Mouse (Mus musculus) neural tube, embryonic 10.5 days (tissue): ENCODE measurements around the gene Hsf5.

ENCODE experiments used
- DNase-seq: peaks from one replicate; pipeline ENCODE4 v3.0.0-alpha.2; 2017; ENCODE audit warnings: low spot score; ENCODE audit errors: extremely low spot score

Hsf5 gene

GRCm38 (mm10) chr11:87687246-87688225 is 70.6 kb downstream of the Hsf5 start:
- DNase-seq = no peak

- DNase-seq = no peak
These were observed 71.7 kb downstream of the Hsf5 start for GRCm38 (mm10) chr11:87688478-87689203.

DNA sequence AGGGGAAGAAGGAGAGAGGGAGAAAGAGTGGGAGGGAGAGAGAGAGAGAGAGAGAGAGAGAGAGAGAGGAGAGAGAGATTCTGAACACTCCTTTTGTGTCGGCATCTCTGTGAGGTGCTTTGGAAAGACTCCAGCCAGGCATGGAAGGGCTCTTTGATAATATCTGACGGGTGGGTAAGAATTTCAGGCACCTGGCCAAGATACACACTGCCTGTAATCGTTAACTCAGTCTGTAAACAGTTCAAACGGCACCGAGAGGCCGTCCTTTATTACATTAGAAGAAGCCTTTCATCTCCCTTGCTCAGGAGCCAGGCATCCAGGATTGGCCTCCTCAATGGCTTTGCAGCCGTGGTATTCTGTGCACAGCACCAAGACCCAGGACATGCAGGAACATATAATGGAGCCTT is 72.4 kb downstream of the Hsf5 start:
- no peak for DNase-seq

- DNase-seq = no peak
These were observed 73.2 kb downstream of the Hsf5 start for GRCm38 (mm10) chr11:87690054-87690740.

GRCm38 (mm10) chr11:87697131-87697682 is 80.2 kb downstream of the Hsf5 start:
- DNase-seq = no peak

DNA sequence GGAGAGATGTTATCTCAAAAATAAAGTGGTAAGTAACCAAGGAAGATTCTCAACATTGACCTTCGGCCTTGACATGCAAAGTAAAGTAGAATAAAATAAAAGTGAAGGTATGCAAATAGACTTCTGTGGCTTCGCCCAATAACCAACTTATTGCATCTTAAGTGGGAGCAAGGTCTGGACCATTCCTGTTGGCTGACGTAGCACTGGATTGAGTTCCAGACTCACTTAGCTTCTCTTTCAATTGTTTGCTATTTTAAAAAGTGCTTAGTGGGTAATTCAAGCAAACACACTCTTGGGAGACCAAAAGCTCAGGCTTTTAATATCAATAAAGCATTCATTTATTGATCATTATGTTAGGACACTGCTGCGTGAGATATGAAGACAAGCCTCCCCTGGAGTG is 81.2 kb downstream of the Hsf5 start:
- no peak for DNase-seq

DNA sequence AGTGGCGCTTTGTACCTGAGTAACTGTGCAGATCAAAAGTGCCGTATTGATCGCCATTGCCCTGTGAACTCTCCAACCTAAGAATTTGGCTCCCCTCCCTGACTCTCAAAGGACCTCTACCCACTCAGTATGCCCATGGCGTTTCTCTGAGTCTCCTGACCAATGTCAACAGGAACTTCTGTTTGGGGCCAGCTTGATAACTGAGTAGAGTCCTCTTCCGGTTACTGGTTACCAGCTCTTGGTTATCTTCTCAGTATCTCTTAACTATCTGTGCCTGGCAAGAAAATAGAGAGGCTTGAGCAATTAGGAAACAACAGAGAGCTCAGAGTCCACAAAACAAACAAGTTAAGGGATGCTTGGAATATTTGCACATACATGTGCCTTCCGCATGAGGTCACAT is 84.1 kb downstream of the Hsf5 start:
- no peak for DNase-seq

GRCm38 (mm10) chr11:87701877-87702620 is 85.1 kb downstream of the Hsf5 start:
- no peak for DNase-seq

DNA sequence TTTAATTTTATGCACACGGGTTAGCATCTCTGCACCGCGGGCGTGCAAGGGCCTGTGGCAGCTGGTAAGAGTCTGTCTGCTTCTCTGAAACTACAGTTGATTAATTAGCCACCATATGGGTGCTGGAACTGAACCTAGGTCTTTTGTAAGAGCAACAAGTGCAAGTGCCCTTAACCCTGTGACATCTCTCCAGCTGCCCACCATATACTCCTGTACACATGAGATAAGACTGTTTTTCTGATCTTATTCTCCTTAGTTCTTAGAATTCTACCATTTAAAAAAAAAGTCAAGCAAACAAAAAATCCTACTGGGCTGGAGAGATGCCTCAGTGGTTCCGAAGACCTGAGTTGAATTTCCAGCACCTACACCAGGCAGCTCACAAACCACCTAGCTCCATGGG is 86.7 kb downstream of the Hsf5 start:
- no peak for DNase-seq

DNA sequence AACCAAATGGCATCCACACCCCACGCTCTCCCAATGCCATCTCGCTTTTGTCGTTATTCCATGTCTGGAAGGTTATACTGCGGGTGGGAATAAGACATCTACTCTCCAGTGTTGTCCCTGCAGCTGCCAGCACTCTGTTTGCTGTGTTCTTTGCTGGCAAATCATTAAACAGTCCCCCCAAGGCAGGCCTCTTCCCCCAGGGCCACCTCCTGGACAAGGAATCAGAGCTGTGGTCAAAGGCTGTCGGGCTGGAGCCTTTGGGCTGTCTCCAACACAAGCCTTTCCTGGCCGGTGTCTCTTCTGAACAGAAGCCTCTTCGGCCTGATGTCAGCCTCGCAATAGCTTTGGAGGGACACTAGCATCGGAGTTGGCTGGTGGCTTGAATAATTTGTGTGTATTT is 87.3 kb downstream of the Hsf5 start:
- no peak for DNase-seq

GRCm38 (mm10) chr11:87707570-87707969 is 90.6 kb downstream of the Hsf5 start:
- DNase-seq = no peak

GRCm38 (mm10) chr11:87708979-87709378 is 92.0 kb downstream of the Hsf5 start:
- no peak for DNase-seq
